Mouse (Mus musculus): Measurements from ENCODE around the gene Meis1. TPM values are rescaled to one million over a fixed set of nuclear protein-coding genes. Genes with fewer than 3 reads are reported as not detected.

Gene Meis1
- polyA plus RNA-seq, 1 experiment, result 5.0 TPM

DNA sequence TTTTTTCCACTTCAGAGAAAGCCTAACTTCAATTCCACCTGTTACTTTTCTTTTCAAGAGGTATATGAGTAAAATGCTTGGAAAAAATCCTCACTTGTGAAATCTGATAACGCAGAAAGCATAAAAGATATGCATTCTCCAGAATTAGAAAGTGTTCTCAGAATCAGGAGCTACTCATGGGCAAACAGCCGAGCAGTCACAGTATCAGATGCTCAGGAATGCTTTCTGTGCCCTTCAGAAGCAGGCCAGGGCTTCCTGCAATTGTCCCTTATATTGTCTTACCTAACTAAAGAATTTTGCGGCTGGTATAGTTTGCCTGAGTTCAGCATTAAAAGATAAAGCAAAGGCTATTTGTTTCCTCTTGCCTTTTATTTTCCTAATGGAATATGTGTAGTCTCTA, 71.4 kb downstream of the Meis1 start:
- Histone ChIP-seq H3K36me3 (ENCODE audit: control insufficient read depth, insufficient read depth, low read length) (no peaks in the 10 kb centered on the region), H3K4me3 (ENCODE audit: extremely low read depth, insufficient read depth, insufficient read length) (no peak overlapping the region), H3K27me3 (ENCODE audit: control insufficient read depth, insufficient read depth, low read length) (no peaks in the 10 kb centered on the region), H3K4me1 (ENCODE audit: control insufficient read depth, insufficient read depth, insufficient read length) (no peaks in the 10 kb centered on the region), H3K27ac (ENCODE audit: insufficient read depth, low read length) (no peak overlapping the region)
- no peak for DNase-seq (ENCODE audit: low read depth in 1 of 2, low spot score in 2 of 2)
- no peak for TF ChIP-seq CTCF (IDR thresholded peaks at IDR 0.05; ENCODE audit: extremely low read depth, insufficient read depth, insufficient read length, insufficient replicate concordance)
- no peak for TF ChIP-seq POLR2A (IDR thresholded peaks at IDR 0.05; ENCODE audit: low read depth, low read length)
- 80% methylated on average over 3 of the region's 3 CpGs for WGBS

DNA sequence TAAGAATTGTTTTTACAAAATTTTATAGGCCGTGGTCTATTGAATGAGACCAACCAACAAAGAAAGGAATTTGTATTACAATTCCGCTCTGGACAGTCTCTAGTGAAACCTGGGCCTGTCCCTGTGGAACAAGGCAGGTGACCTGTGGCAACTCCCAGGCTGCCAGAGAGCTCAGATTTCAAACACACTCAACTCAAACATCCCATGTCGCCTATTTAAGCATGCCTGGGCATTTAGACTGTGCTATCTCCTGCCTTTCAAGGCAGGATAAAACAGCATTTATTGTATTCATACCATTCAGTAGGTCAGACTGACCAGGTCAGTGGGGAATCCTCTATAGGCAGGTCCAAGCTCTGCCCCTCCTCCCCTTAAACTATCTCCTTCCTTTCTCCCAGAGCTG, 73.0 kb downstream of the Meis1 start:
- Histone ChIP-seq H3K27me3 (ENCODE audit: control insufficient read depth, insufficient read depth, low read length) (no peaks in the 10 kb centered on the region), H3K27ac (ENCODE audit: insufficient read depth, low read length) (no peak overlapping the region), H3K4me3 (ENCODE audit: extremely low read depth, insufficient read depth, insufficient read length) (no peak overlapping the region), H3K36me3 (ENCODE audit: control insufficient read depth, insufficient read depth, low read length) (no peaks in the 10 kb centered on the region), H3K4me1 (ENCODE audit: control insufficient read depth, insufficient read depth, insufficient read length) (no peaks in the 10 kb centered on the region)
- TF ChIP-seq CTCF (IDR thresholded peaks at IDR 0.05; ENCODE audit: extremely low read depth, insufficient read depth, insufficient read length, insufficient replicate concordance) (no peak), POLR2A (IDR thresholded peaks at IDR 0.05; ENCODE audit: low read depth, low read length) (no peak)
- WGBS, result 87% methylated on average over 3 of the region's 3 CpGs
- DNase-seq (ENCODE audit: low read depth in 1 of 2, low spot score in 2 of 2), result no peak

DNA sequence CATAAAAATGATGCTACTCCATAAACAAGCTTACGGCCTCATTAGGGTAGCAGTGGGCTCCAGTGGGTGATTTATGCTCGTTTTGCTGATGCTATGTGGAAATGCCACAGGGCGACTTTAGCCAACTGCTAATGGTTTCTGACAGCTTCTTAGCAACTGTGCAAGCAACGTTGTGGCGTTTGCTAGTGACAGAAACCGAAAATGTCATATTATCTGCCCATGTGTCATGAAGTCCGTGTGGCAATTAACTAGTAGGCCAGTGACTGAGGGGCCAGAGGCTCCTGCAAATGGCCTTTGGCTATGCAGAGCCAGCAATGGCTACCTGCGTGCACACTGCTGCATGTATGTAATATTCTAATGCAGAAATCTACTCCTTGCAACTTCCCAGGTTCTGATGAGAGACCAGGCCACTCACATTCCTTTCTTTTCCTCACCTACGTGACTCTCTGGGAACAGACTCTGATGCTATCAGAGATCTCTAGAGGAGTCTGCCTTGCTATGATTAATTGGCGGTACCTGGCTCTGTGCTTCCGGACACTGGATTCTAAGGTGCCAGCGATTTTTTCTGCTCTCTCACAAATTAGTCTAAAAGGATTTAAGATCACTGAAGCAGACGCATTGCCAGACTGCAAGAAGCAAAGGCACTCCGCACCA, 73.7 kb downstream of the Meis1 start:
- Histone ChIP-seq H3K27me3 (ENCODE audit: control insufficient read depth, insufficient read depth, low read length) (no peaks in the 10 kb centered on the region), H3K4me3 (ENCODE audit: extremely low read depth, insufficient read depth, insufficient read length) (no peak overlapping the region), H3K36me3 (ENCODE audit: control insufficient read depth, insufficient read depth, low read length) (no peaks in the 10 kb centered on the region), H3K27ac (ENCODE audit: insufficient read depth, low read length) (no peak overlapping the region), H3K4me1 (ENCODE audit: control insufficient read depth, insufficient read depth, insufficient read length) (no peaks in the 10 kb centered on the region)
- no peak for TF ChIP-seq CTCF (IDR thresholded peaks at IDR 0.05; ENCODE audit: extremely low read depth, insufficient read depth, insufficient read length, insufficient replicate concordance)
- no peak for TF ChIP-seq POLR2A (IDR thresholded peaks at IDR 0.05; ENCODE audit: low read depth, low read length)
- 84% methylated on average over 14 of the region's 14 CpGs for WGBS
- DNase-seq (ENCODE audit: low read depth in 1 of 2, low spot score in 2 of 2), result no peak

DNA sequence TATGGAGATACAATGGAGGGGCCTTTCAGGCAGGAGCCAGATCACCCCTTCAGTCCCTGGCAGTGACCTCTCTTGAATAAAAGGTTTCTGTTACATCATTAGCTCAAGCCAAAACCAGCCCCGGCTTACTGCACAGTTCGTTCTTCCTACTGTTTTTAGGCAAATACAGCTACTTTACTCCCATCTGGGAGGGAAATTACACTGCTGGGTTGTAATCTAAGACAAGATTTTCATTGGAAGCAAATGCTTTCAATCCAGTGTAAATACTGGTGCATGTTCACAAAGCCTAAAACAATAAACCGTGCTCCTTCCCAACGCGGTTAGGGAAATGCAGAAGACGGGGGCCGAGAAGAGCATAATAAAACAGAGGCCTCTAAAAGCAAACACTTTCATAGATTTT, 74.6 kb downstream of the Meis1 start:
- no peaks in the 10 kb centered on the region for H3K27me3 ChIP-seq (ENCODE audit: control insufficient read depth, insufficient read depth, low read length)
- no peaks in the 10 kb centered on the region for H3K4me1 ChIP-seq (ENCODE audit: control insufficient read depth, insufficient read depth, insufficient read length)
- WGBS, result 92% methylated on average over 7 of the region's 7 CpGs
- TF ChIP-seq POLR2A (IDR thresholded peaks at IDR 0.05; ENCODE audit: low read depth, low read length), result no peak
- TF ChIP-seq CTCF (IDR thresholded peaks at IDR 0.05; ENCODE audit: extremely low read depth, insufficient read depth, insufficient read length, insufficient replicate concordance), result no peak
- H3K36me3 ChIP-seq (ENCODE audit: control insufficient read depth, insufficient read depth, low read length), result no peaks in the 10 kb centered on the region
- no peak for DNase-seq (ENCODE audit: low read depth in 1 of 2, low spot score in 2 of 2)
- no peak overlapping the region for H3K27ac ChIP-seq (ENCODE audit: insufficient read depth, low read length)
- H3K4me3 ChIP-seq (ENCODE audit: extremely low read depth, insufficient read depth, insufficient read length), result no peak overlapping the region

DNA sequence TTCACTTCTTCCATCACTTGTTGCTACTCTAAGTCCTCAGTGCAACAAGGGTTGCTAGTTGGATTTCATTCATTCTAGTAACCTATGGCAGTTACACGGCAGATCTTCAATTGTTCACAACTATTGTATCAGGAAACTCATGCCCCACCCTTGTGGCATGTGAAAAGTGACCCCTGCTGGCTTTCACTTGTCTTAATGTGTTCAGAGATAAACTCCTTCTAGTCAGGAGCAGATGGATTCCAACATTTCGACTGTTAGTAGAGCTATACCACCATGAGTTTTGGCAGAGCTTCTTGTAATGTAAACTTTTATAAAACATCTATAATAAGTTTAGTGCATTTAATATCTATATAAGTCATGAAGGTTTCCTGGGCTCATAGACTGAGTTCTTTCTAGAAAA, 75.8 kb downstream of the Meis1 start:
- no peak for DNase-seq (ENCODE audit: low read depth in 1 of 2, low spot score in 2 of 2)
- no peaks in the 10 kb centered on the region for H3K27me3 ChIP-seq (ENCODE audit: control insufficient read depth, insufficient read depth, low read length)
- no peaks in the 10 kb centered on the region for H3K4me1 ChIP-seq (ENCODE audit: control insufficient read depth, insufficient read depth, insufficient read length)
- no peak overlapping the region for H3K4me3 ChIP-seq (ENCODE audit: extremely low read depth, insufficient read depth, insufficient read length)
- H3K36me3 ChIP-seq (ENCODE audit: control insufficient read depth, insufficient read depth, low read length), result no peaks in the 10 kb centered on the region
- no peak for TF ChIP-seq POLR2A (IDR thresholded peaks at IDR 0.05; ENCODE audit: low read depth, low read length)
- TF ChIP-seq CTCF (IDR thresholded peaks at IDR 0.05; ENCODE audit: extremely low read depth, insufficient read depth, insufficient read length, insufficient replicate concordance), result no peak
- H3K27ac ChIP-seq (ENCODE audit: insufficient read depth, low read length), result no peak overlapping the region
- 54% methylated on average over 2 of the region's 2 CpGs for WGBS

DNA sequence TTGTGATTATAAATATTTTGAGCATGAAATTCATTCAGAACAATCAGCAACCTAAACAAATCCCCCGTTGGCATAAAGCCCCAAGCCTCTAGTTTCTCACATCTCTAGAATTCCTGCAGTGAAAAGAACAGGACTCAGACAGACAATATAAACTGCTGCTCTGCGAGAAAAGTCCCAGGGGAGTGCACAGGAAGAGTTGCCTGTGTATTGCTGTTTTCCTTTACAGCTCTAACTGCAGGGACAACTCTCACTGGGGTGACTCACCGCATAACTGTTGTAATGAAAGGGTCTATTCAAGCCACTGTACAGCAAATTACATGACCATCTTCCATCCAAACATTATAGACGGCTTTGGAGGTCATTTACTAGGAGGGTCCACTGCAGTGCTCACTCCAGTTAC, 77.9 kb downstream of the Meis1 start:
- Histone ChIP-seq H3K27me3 (ENCODE audit: control insufficient read depth, insufficient read depth, low read length) (no peaks in the 10 kb centered on the region), H3K4me1 (ENCODE audit: control insufficient read depth, insufficient read depth, insufficient read length) (no peaks in the 10 kb centered on the region), H3K27ac (ENCODE audit: insufficient read depth, low read length) (no peak overlapping the region), H3K36me3 (ENCODE audit: control insufficient read depth, insufficient read depth, low read length) (no peaks in the 10 kb centered on the region), H3K4me3 (ENCODE audit: extremely low read depth, insufficient read depth, insufficient read length) (no peak overlapping the region)
- TF ChIP-seq CTCF (IDR thresholded peaks at IDR 0.05; ENCODE audit: extremely low read depth, insufficient read depth, insufficient read length, insufficient replicate concordance) (no peak), POLR2A (IDR thresholded peaks at IDR 0.05; ENCODE audit: low read depth, low read length) (no peak)
- WGBS, result 57% methylated on average over 4 of the region's 4 CpGs
- DNase-seq (ENCODE audit: low read depth in 1 of 2, low spot score in 2 of 2), result no peak

DNA sequence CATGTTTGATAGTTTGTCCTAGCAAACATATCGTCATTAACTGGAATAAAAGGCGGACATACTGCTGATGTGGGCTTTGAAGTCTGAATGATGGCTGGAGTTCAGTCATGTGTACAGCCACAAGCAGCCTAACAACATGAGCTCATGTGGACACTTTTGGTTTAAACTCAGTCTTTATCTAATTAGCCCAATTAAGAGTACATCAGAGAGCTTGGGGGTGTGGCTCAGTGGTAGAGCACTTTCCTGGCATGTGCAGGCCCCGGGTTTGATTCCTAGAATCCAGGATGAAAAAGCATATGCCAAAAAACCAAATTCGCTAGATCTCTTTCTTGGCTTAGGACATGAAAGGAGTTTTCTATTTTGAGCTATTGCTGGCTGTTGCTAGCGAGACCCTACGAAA, 83.9 kb downstream of the Meis1 start:
- DNase-seq (ENCODE audit: low read depth in 1 of 2, low spot score in 2 of 2), result no peak
- H3K36me3 ChIP-seq (ENCODE audit: control insufficient read depth, insufficient read depth, low read length), result no peaks in the 10 kb centered on the region
- WGBS, result 90% methylated on average over 6 of the region's 6 CpGs
- no peaks in the 10 kb centered on the region for H3K27me3 ChIP-seq (ENCODE audit: control insufficient read depth, insufficient read depth, low read length)
- no peak overlapping the region for H3K4me3 ChIP-seq (ENCODE audit: extremely low read depth, insufficient read depth, insufficient read length)
- no peak overlapping the region for H3K27ac ChIP-seq (ENCODE audit: insufficient read depth, low read length)
- TF ChIP-seq POLR2A (IDR thresholded peaks at IDR 0.05; ENCODE audit: low read depth, low read length), result no peak
- no peak for TF ChIP-seq CTCF (IDR thresholded peaks at IDR 0.05; ENCODE audit: extremely low read depth, insufficient read depth, insufficient read length, insufficient replicate concordance)
- no peaks in the 10 kb centered on the region for H3K4me1 ChIP-seq (ENCODE audit: control insufficient read depth, insufficient read depth, insufficient read length)
